Mouse (Mus musculus) macrophage (primary cell): ENCODE measurements around the gene Mat2a. TPM values are rescaled to one million over a fixed set of nuclear protein-coding genes. Genes with fewer than 3 reads are reported as not detected.

Experiments used
- H3K27ac ChIP-seq: fragments of 350-480 bp; formaldehyde crosslinking; 2 replicates; pipeline ENCODE4 v1.9.0; 2021
- H3K36me3 ChIP-seq: fragments of 350-480 bp; formaldehyde crosslinking; 2 replicates; pipeline ENCODE4 v1.9.0; 2021; ENCODE audit errors: inconsistent target
- H3K4me3 ChIP-seq: fragments of 350-480 bp; formaldehyde crosslinking; 2 replicates; pipeline ENCODE4 v1.9.0; 2021; ENCODE audit errors: inconsistent target
- H3K79me2 ChIP-seq: fragments of 350-480 bp; formaldehyde crosslinking; 2 replicates; pipeline ENCODE4 v1.9.0; 2021; ENCODE audit errors: inconsistent target
- WGBS: methylation state at CpG from one replicate; pipeline ENCODE4 v1.1.7; 2026; ENCODE audit warnings: inconsistent platforms; ENCODE audit not compliant: missing documents; 5-methylcytosine and 5-hydroxymethylcytosine counted together
- polyA plus RNA-seq: library from polyadenylated mRNA; stranded (reverse); fragments of 250-400 nt; gene quantifications from 3 replicates; pipeline ENCODE4 v1.2.4, GENCODE M21; 2018; ENCODE audit warnings: inconsistent platforms

Gene Mat2a
- polyA plus RNA-seq, 1 experiment from 2014 or later = 98.5 TPM

- Histone ChIP-seq H3K36me3 (peaks cover 42% of the 10 kb centered on the region), H3K79me2 (peaks cover 37% of the 10 kb centered on the region), H3K27ac (no peak overlapping the region), H3K4me3 (no peak overlapping the region)
- WGBS = 65% methylated on average over 10 of the region's 10 CpGs
These were observed 51.1 kb downstream of the Mat2a start for GRCm38 (mm10) chr6:72388266-72388665.

GRCm38 (mm10) chr6:72387816-72388215, 51.5 kb downstream of the Mat2a start:
- H3K79me2 ChIP-seq = peaks cover 37% of the 10 kb centered on the region
- no peak overlapping the region for H3K27ac ChIP-seq
- H3K4me3 ChIP-seq = no peak overlapping the region
- 97% methylated on average over 3 of the region's 3 CpGs for WGBS
- H3K36me3 ChIP-seq = peaks cover 42% of the 10 kb centered on the region

- Histone ChIP-seq H3K27ac (no peak overlapping the region), H3K79me2 (peaks cover 37% of the 10 kb centered on the region), H3K4me3 (no peak overlapping the region), H3K36me3 (peaks cover 42% of the 10 kb centered on the region)
- 95% methylated on average over 2 of the region's 2 CpGs for whole genome bisulfite sequencing
These were observed 52.8 kb downstream of the Mat2a start for GRCm38 (mm10) chr6:72386561-72386960.

GRCm38 (mm10) chr6:72385258-72385657, 54.1 kb downstream of the Mat2a start:
- no peak overlapping the region for H3K4me3 ChIP-seq
- no peak overlapping the region for H3K27ac ChIP-seq
- WGBS = 100% methylated on average over 4 of the region's 4 CpGs

GRCm38 (mm10) chr6:72383952-72384351, 55.4 kb downstream of the Mat2a start:
- Histone ChIP-seq H3K4me3 (no peak overlapping the region), H3K79me2 (peaks cover 17% of the 10 kb centered on the region), H3K27ac (no peak overlapping the region), H3K36me3 (peaks cover 42% of the 10 kb centered on the region)
- WGBS = 90% methylated on average over 7 of the region's 7 CpGs

More at GRCm38 (mm10) chr6:72385258-72385657, 54.1 kb downstream of the Mat2a start:
- Histone ChIP-seq H3K79me2 (peaks cover 30% of the 10 kb centered on the region), H3K36me3 (peaks cover 42% of the 10 kb centered on the region)

GRCm38 (mm10) chr6:72383142-72383820, 56.1 kb downstream of the Mat2a start:
- Histone ChIP-seq H3K4me3 (no peak overlapping the region), H3K27ac (no peak overlapping the region)
- WGBS = 82% methylated on average over 4 of the region's 6 CpGs

More at GRCm38 (mm10) chr6:72383142-72383820, 56.1 kb downstream of the Mat2a start:
- H3K36me3 ChIP-seq = peaks cover 35% of the 10 kb centered on the region
- peaks cover 10% of the 10 kb centered on the region for H3K79me2 ChIP-seq

Other genes with a start within 250 kb of the Mat2a start
- gene Atoh8, start 204.0 kb downstream of the Mat2a start, polyA plus RNA-seq = not detected in 3 replicates
- not detected in 3 replicates for gene Sftpb, start 134.9 kb downstream of the Mat2a start, polyA plus RNA-seq
- gene Usp39, start 94.4 kb downstream of the Mat2a start, polyA plus RNA-seq = 22.3 to 31.3 TPM (median 30.3 TPM) in 3 replicates
- gene 0610030E20Rik, start 92.2 kb downstream of the Mat2a start, polyA plus RNA-seq = 16.4 to 24.8 TPM (median 19.7 TPM) in 3 replicates
- 6.8 to 10.9 TPM (median 8.2 TPM) in 3 replicates for gene Tmem150a, start 84.1 kb downstream of the Mat2a start, polyA plus RNA-seq
- gene Rnf181, start 72.6 kb downstream of the Mat2a start, polyA plus RNA-seq = 78.5 to 103 TPM (median 89.0 TPM) in 3 replicates
- gene Vamp5, start 59.1 kb downstream of the Mat2a start, polyA plus RNA-seq = 4.9 to 8.1 TPM (median 6.9 TPM) in 3 replicates
- gene Vamp8, start 48.9 kb downstream of the Mat2a start, polyA plus RNA-seq = 344 to 401 TPM (median 347 TPM) in 3 replicates
- 7.0 to 9.8 TPM (median 7.8 TPM) in 3 replicates for gene Ggcx, start 25.2 kb downstream of the Mat2a start, polyA plus RNA-seq
- 0.20 to 0.46 TPM (median 0.26 TPM) in 3 replicates for gene Sh2d6, start 82.1 kb upstream of the Mat2a start, polyA plus RNA-seq
- gene Capg, start 104.8 kb upstream of the Mat2a start, polyA plus RNA-seq = 672 to 1,184 TPM (median 744 TPM) in 3 replicates
- 5.0 to 8.4 TPM (median 7.3 TPM) in 3 replicates for gene Elmod3, start 158.9 kb upstream of the Mat2a start, polyA plus RNA-seq
- 6.6 to 12.3 TPM (median 8.4 TPM) in 3 replicates for gene Retsat, start 158.9 kb upstream of the Mat2a start, polyA plus RNA-seq
- gene Tgoln1, start 177.4 kb upstream of the Mat2a start, polyA plus RNA-seq = 90.8 to 106 TPM (median 102 TPM) in 3 replicates